8 mouse cellular contexts compared by ENCODE assay signal in genomic region chr11:96354376-96354775, GRCm38 (mm10). TPM values are rescaled to one million over a fixed set of nuclear protein-coding genes. Genes with fewer than 3 reads are reported as not detected.
DNase-seq lines count a peak whose midpoint lies in the region; ATAC-seq lines count a peak whose summit lies in the region.

No protein-coding gene starts in this region.

- H3K27me3 ChIP-seq in heart, embryonic 16.5 days (ENCODE audit: control insufficient read depth, insufficient read depth, low read length) = peaks cover 69% of the 10 kb centered on the region
- no peaks in the 10 kb centered on the region for H3K27me3 ChIP-seq in stomach, embryonic 14.5 days (ENCODE audit: control insufficient read depth, insufficient read depth, low read length)

- H3K9me3 ChIP-seq in heart, embryonic 16.5 days (replicated peaks; ENCODE audit: control insufficient read depth, low read length) = no peaks in the 10 kb centered on the region
- H3K9me3 ChIP-seq in stomach, embryonic 14.5 days (ENCODE audit: control insufficient read depth, low read depth, low read length) = no peaks in the 10 kb centered on the region

- 3% methylated on average over 25 of the region's 25 CpGs for WGBS in heart, embryonic 16.5 days
- under 1% methylated on average over 25 of the region's 25 CpGs for WGBS in stomach, embryonic 14.5 days

- DNase-seq in 3T3-L1 (ENCODE audit: low read depth, low spot score) (peak; percentile 60), ZHBTc4 (ENCODE audit: low read depth, low spot score) (peak; percentile 87)
- peak; percentile 78 to 88 for DNase-seq in kidney, postnatal 4 days
- DNase-seq in left cerebral cortex, adult 11 months (ENCODE audit: low spot score) = no peak
- DNase-seq in ovary, adult 18-20 months (ENCODE audit: low spot score) = no peak
- no peak for DNase-seq in c-Kit-positive CD71-positive TER-119-positive erythroid progenitor cells, embryonic 14.5 days (ENCODE audit: low spot score)

- ATAC-seq in heart, embryonic 16.5 days (replicated peaks; ENCODE audit: extremely low read depth, insufficient read depth, low FRiP score) = no peak
- ATAC-seq in stomach, embryonic 14.5 days (ENCODE audit: insufficient number of reproducible peaks, insufficient read depth, low FRiP score, low read depth) = no peak

- H3K4me1 ChIP-seq in heart, embryonic 16.5 days (ENCODE audit: control insufficient read depth, insufficient read depth, low read length) = no peaks in the 10 kb centered on the region
- H3K4me1 ChIP-seq in stomach, embryonic 14.5 days (ENCODE audit: control insufficient read depth, insufficient read depth, low read length) = peaks cover 16% of the 10 kb centered on the region

- no peak overlapping the region for H3K9ac ChIP-seq in heart, embryonic 16.5 days (ENCODE audit: low read length)
- H3K9ac ChIP-seq in stomach, embryonic 14.5 days (replicated peaks; ENCODE audit: low read depth, low read length) = peak overlapping the region; percentile 99

- H3K27ac ChIP-seq in heart, embryonic 16.5 days (ENCODE audit: low read length) = no peak overlapping the region
- H3K27ac ChIP-seq in stomach, embryonic 14.5 days (ENCODE audit: low read length) = peak overlapping the region; percentile 74

- peak overlapping the region; percentile 49 for H3K4me2 ChIP-seq in heart, embryonic 16.5 days (ENCODE audit: low read depth, low read length)
- H3K4me2 ChIP-seq in stomach, embryonic 14.5 days (replicated peaks; ENCODE audit: low read depth, low read length) = peak overlapping the region; percentile 86

- peak overlapping the region; percentile 7 for H3K4me3 ChIP-seq in heart, embryonic 16.5 days (ENCODE audit: low read length)
- peak overlapping the region; percentile 79 for H3K4me3 ChIP-seq in stomach, embryonic 14.5 days (ENCODE audit: low read depth, low read length)

- H3K36me3 ChIP-seq in heart, embryonic 16.5 days (ENCODE audit: control insufficient read depth, insufficient read depth) = no peaks in the 10 kb centered on the region
- 0 out of 2 replicates have a peak, but pooled peaks cover 5% of the 10 kb centered on the region for H3K36me3 ChIP-seq in stomach, embryonic 14.5 days (ENCODE audit: control insufficient read depth, insufficient read depth, low read length)

RNA-seq across cellular contexts. Expression of gene Hoxb2, which starts 4.1 kb away (rescaled TPM):
- 2.5 and 3.1 TPM in 2 replicates for polyA plus RNA-seq in heart, embryonic 16.5 days (2015; fragmentation: Nextera tagmentation; extraction: Ambion mirVana)
- polyA plus RNA-seq in stomach, embryonic 14.5 days (2014; fragmentation: Nextera tagmentation; extraction: Ambion mirVana) = 23.1 and 25.9 TPM in 2 replicates

RNA-seq across cellular contexts. Expression of gene Hoxb1, which starts 11.2 kb away (rescaled TPM):
- 0.07 TPM in 1 of 2 replicates, not detected in the other for polyA plus RNA-seq in heart, embryonic 16.5 days (2015; fragmentation: Nextera tagmentation; extraction: Ambion mirVana)
- polyA plus RNA-seq in stomach, embryonic 14.5 days (2014; fragmentation: Nextera tagmentation; extraction: Ambion mirVana) = 0.22 and 0.32 TPM in 2 replicates

RNA-seq across cellular contexts. Expression of gene Hoxb3, which starts 31.2 kb away (rescaled TPM):
- polyA plus RNA-seq in heart, embryonic 16.5 days (2015; fragmentation: Nextera tagmentation; extraction: Ambion mirVana) = 0.24 and 0.79 TPM in 2 replicates
- polyA plus RNA-seq in stomach, embryonic 14.5 days (2014; fragmentation: Nextera tagmentation; extraction: Ambion mirVana) = 3.6 and 4.7 TPM in 2 replicates

RNA-seq across cellular contexts. Expression of gene Hoxb4, which starts 36.3 kb away (rescaled TPM):
- polyA plus RNA-seq in heart, embryonic 16.5 days (2015; fragmentation: Nextera tagmentation; extraction: Ambion mirVana) = 0.28 and 0.32 TPM in 2 replicates
- 3.5 and 3.7 TPM in 2 replicates for polyA plus RNA-seq in stomach, embryonic 14.5 days (2014; fragmentation: Nextera tagmentation; extraction: Ambion mirVana)

RNA-seq across cellular contexts. Expression of gene Hoxb5, which starts 51.2 kb away (rescaled TPM):
- 0.76 and 2.8 TPM in 2 replicates for polyA plus RNA-seq in heart, embryonic 16.5 days (2015; fragmentation: Nextera tagmentation; extraction: Ambion mirVana)
- polyA plus RNA-seq in stomach, embryonic 14.5 days (2014; fragmentation: Nextera tagmentation; extraction: Ambion mirVana) = 21.2 and 23.3 TPM in 2 replicates

Comparison
In these comparisons a context has a peak if more than half of its experiments do, and no peak if none do; other contexts are left out.
1. DNase-seq: peak in 3T3-L1 (single experiment), ZHBTc4 (single experiment) and kidney, postnatal 4 days (2 of 2); none in left cerebral cortex, adult 11 months (single experiment), ovary, adult 18-20 months (single experiment) and c-Kit-positive CD71-positive TER-119-positive erythroid progenitor cells, embryonic 14.5 days (single experiment).